Mouse (Mus musculus) lung, embryonic 14.5 days (tissue): Measurements from ENCODE around the gene Prrx1. TPM values are rescaled to one million over a fixed set of nuclear protein-coding genes. Genes with fewer than 3 reads are reported as not detected.

Experiments used
- ATAC-seq: fragments of 200-750 bp; cut with Nextera tagmentation; 2 replicates; pipeline ENCODE4 v1.8.0; 2017; ENCODE audit warnings: mild to moderate bottlenecking, moderate TSS enrichment, moderate library complexity; ENCODE audit not compliant: insufficient read depth
- DNase-seq: peaks from one replicate; pipeline ENCODE4 v3.0.0-alpha.2; 2015
- H3K27ac ChIP-seq: fragments of 300-500 bp; sonication (generic); 2 replicates; pipeline ENCODE4 v1.5.1; 2014; ENCODE audit warnings: low read depth, mild to moderate bottlenecking, moderate library complexity
- H3K27me3 ChIP-seq: fragments of 300-500 bp; sonication (generic); 2 replicates; pipeline ENCODE4 v1.6.1; 2014; ENCODE audit warnings: low read length, control low read depth; ENCODE audit not compliant: insufficient read depth
- H3K36me3 ChIP-seq: fragments of 300-500 bp; sonication (generic); 2 replicates; pipeline ENCODE4 v1.6.1; 2014; ENCODE audit warnings: control low read depth; ENCODE audit not compliant: insufficient read depth
- H3K4me1 ChIP-seq: fragments of 300-500 bp; sonication (generic); 2 replicates; pipeline ENCODE4 v1.6.1; 2014; ENCODE audit warnings: antibody characterized with exemption, control low read depth; ENCODE audit not compliant: insufficient read depth
- H3K4me2 ChIP-seq: fragments of 300-500 bp; sonication (generic); 2 replicates; pipeline ENCODE4 v1.6.1; 2014; ENCODE audit warnings: mild to moderate bottlenecking
- H3K4me3 ChIP-seq: fragments of 300-500 bp; sonication (generic); 2 replicates; pipeline ENCODE4 v1.5.1; 2014; ENCODE audit warnings: low read depth, low read length
- H3K9ac ChIP-seq: fragments of 300-500 bp; sonication (generic); 2 replicates; pipeline ENCODE4 v1.6.1; 2014
- H3K9me3 ChIP-seq: fragments of 300-500 bp; sonication (generic); 2 replicates; pipeline ENCODE4 v1.6.1; 2016; ENCODE audit warnings: low read depth, low read length, control low read depth
- CTCF ChIP-seq: IDR thresholded peaks from 2 replicates; pipeline ENCODE4 v1.5.1; 2016; ENCODE audit warnings: antibody characterized with exemption, low read depth
- WGBS: fragments of 180-500 bp; shearing (Covaris S2); extraction: QIAGEN DNeasy Blood & Tissue Kit; methylation state at CpG from one replicate; pipeline ENCODE4 v1.1.7; 2014; 5-methylcytosine and 5-hydroxymethylcytosine counted together
- polyA plus RNA-seq: library from polyadenylated mRNA; unstranded; fragments of >200 nt; fragmentation: Nextera tagmentation; extraction: Ambion mirVana; gene quantifications from 2 replicates; pipeline ENCODE4 v1.2.1, GENCODE M21; 2014

Gene Prrx1
- polyA plus RNA-seq, 1 experiment from 2014 or later: 7.7 TPM

DNA sequence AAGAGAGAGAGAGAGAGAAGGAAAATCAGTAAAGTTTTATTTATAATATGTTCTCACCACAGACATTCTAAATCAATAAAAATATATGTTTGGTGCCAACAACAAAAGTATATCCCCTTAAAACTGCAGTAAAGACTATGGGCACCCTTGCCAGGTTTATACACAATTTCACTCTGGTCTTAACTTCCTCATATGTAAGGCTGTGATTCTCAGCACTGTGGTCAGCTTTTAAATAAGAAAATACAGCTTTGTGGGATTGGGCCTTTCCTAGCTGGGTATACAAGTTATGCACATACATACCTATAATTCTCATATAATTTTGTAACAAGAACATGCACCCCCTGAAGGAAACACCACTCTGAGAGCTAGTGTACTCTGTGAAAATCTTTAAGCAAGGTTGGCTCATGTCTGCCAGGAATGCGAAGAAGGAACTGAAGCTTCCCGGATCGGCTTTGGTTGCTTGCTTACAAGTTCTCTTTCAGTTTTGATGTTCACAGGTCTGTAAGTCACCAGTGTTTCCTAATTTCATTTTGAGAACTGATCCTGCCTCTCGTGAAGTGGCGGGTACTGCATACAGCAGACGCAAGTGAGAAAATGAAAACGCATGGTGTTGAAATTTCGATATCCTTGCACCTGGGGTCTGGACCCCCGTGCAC lies 29.4 kb downstream of the Prrx1 start:
- Histone ChIP-seq H3K4me2 (no peak overlapping the region), H3K36me3 (no peaks in the 10 kb centered on the region), H3K4me1 (no peaks in the 10 kb centered on the region; the same call in 1 of the 2 replicates), H3K27me3 (no peaks in the 10 kb centered on the region), H3K9me3 (no peaks in the 10 kb centered on the region), H3K9ac (no peak overlapping the region), H3K4me3 (no peak overlapping the region), H3K27ac (no peak overlapping the region)
- WGBS: 88% methylated on average over 9 of the region's 9 CpGs
- no peak for DNase-seq
- ATAC-seq: no peak
- no peak for TF ChIP-seq CTCF

DNA sequence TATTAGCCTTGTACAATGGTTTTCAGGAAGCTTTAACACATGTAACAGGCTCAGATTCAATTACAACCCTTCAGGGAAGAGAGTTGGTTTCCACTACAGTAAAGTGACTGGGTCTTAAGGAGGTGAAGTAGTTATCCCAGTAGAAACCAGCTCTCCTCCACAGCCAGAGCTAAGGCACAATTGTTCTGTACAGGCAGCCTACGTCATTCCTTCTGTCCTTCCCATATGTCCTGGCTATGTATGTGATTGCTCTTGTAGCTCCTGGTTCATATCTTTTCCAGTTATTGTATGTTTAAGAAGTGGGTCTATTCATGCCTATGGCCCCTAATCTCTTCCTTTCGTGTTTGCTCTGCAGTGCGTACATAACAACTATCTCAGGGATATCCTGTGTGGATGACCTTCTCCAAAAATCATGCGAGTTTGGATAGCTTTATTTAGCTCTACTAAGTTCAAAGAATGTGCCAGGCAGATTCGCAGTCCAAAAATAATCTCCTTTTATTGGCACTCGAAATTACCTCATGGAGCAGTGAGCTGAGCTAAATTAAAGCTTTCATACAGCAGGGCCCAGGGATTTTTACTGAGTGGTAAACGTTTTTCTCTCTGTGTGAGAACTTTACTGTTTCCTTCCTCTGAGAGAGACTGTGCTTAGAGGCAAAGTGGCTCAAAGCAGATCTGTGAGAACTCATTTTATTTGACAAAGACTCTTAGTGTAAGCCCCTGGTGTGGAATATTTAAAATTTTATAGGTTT lies 31.9 kb downstream of the Prrx1 start:
- no peak overlapping the region for H3K4me3 ChIP-seq
- WGBS: 49% methylated on average over 7 of the region's 7 CpGs
- H3K4me2 ChIP-seq: no peak overlapping the region
- no peaks in the 10 kb centered on the region; the same call in 1 of the 2 replicates for H3K4me1 ChIP-seq
- H3K27me3 ChIP-seq: no peaks in the 10 kb centered on the region
- H3K36me3 ChIP-seq: no peaks in the 10 kb centered on the region
- no peak for TF ChIP-seq CTCF
- no peak overlapping the region for H3K9ac ChIP-seq
- ATAC-seq (no peak), DNase-seq (no peak)
- no peaks in the 10 kb centered on the region for H3K9me3 ChIP-seq
- H3K27ac ChIP-seq: no peak overlapping the region

DNA sequence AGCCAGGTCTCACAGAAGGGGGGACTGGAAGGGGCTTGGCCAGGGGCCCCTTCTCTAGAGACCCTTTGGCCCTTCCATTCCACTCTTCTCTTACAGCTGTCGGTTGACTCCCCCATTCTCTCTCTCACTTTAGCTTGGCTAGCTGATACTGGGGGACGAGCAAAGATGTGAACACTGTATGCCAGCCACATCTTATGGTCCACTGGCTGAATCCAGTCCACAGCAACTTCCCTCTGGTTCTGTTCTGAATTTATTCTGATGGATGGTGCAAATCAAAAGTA lies 32.7 kb downstream of the Prrx1 start:
- DNase-seq: peak; percentile 12
- WGBS: 35% methylated on average over 2 of the region's 2 CpGs
- Histone ChIP-seq H3K9me3 (no peaks in the 10 kb centered on the region), H3K4me1 (no peaks in the 10 kb centered on the region; the same call in 1 of the 2 replicates), H3K27ac (0 out of 2 replicates have a peak overlapping the region, but pooled peaks have one; percentile 36), H3K4me2 (no peak overlapping the region), H3K9ac (no peak overlapping the region), H3K4me3 (no peak overlapping the region), H3K27me3 (no peaks in the 10 kb centered on the region), H3K36me3 (no peaks in the 10 kb centered on the region)
- ATAC-seq: peak; percentile 21; the same call in 1 of the 2 replicates
- TF ChIP-seq CTCF: no peak

DNA sequence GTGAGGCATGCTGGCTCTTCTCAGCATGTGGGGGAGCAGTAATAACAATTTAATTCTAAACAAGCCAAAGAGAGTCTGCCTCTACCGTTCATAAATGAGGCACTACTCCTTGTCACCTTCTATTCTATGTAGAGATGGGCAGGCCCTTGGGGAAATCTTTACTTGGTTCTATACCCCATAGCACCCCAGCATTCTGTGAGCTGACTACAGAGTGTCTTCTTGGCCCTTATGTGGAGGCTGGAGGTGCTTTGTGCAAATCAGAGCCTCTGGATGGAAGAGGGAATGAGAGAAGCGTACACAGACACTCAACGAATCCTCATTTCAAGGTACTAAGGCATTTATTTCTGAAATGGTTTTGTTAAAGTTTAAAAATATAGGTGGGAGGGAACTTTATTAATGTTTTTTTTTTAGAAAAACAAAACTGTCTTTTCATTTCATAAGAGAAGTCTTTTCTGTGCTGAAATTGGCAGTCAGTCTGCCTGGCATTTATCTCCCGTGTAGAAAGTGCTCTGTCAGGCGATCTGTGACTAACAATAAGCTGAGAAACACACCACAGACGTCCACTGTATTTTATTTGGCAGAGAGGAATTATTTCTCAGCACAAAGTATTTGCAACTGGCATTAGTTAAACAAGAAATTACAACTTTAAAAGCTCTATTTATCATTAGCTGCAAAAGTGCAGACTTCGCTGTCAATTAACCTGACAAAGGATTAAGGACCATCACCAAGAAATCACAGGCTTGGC lies 33.2 kb downstream of the Prrx1 start:
- H3K27ac ChIP-seq: 0 out of 2 replicates have a peak overlapping the region, but pooled peaks have one; percentile 36
- H3K4me1 ChIP-seq: no peaks in the 10 kb centered on the region; the same call in 1 of the 2 replicates
- H3K9ac ChIP-seq: no peak overlapping the region
- ATAC-seq: no peak; the same call in 1 of the 2 replicates
- H3K4me2 ChIP-seq: no peak overlapping the region
- no peaks in the 10 kb centered on the region for H3K27me3 ChIP-seq
- H3K36me3 ChIP-seq: no peaks in the 10 kb centered on the region
- H3K4me3 ChIP-seq: no peak overlapping the region
- peak; percentile 37 for DNase-seq
- WGBS: 39% methylated on average over 7 of the region's 7 CpGs
- TF ChIP-seq CTCF: no peak
- H3K9me3 ChIP-seq: no peaks in the 10 kb centered on the region

DNA sequence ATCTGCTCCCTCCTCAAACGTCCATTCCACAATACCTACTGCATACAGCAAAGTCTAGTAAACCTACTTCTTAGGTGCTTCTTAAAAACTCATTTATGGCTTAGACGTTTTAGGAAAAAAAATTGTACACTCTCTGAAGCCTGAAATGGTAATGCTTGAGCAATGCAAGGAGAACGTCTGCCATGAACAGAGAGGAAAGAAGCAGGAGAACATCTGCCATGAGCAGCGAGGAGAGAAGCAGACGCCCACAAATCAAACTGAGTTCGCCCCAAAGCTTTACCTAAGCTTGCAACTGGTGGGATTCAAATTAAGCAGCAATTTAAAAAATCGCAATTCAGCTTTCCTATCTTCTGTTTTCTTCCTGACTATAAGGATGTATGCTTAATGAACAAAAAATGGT lies 36.4 kb downstream of the Prrx1 start:
- ATAC-seq (no peak), DNase-seq (no peak)
- Histone ChIP-seq H3K4me1 (no peaks in the 10 kb centered on the region; the same call in 1 of the 2 replicates), H3K4me2 (no peak overlapping the region), H3K27ac (no peak overlapping the region), H3K4me3 (no peak overlapping the region), H3K36me3 (no peaks in the 10 kb centered on the region), H3K27me3 (no peaks in the 10 kb centered on the region), H3K9me3 (no peaks in the 10 kb centered on the region), H3K9ac (no peak overlapping the region)
- 80% methylated on average over 7 of the region's 7 CpGs for WGBS
- TF ChIP-seq CTCF: no peak

DNA sequence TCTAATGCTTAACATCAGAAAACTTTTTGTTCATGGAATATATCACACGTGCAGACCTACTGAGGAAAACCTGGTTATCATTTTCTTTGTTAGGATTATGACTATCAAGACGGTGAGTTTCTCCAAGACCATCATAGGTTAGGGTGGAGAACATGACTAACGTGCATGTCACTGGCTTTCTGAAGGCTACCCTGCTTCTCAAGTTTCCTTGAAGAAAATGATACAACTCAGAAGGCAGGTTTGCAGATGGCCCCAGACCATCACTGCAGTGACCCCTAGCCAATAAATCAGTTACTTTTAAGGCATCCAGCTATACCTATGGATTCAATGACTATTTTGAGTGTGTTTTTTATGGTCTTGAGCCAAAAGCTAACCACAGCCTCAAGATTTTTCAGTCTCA lies 38.6 kb downstream of the Prrx1 start:
- 78% methylated on average over 3 of the region's 3 CpGs for WGBS
- Histone ChIP-seq H3K4me3 (no peak overlapping the region), H3K9ac (no peak overlapping the region), H3K4me1 (no peaks in the 10 kb centered on the region), H3K36me3 (no peaks in the 10 kb centered on the region), H3K27ac (no peak overlapping the region), H3K9me3 (no peaks in the 10 kb centered on the region), H3K27me3 (no peaks in the 10 kb centered on the region), H3K4me2 (no peak overlapping the region)
- ATAC-seq (no peak), DNase-seq (no peak)
- TF ChIP-seq CTCF: no peak

DNA sequence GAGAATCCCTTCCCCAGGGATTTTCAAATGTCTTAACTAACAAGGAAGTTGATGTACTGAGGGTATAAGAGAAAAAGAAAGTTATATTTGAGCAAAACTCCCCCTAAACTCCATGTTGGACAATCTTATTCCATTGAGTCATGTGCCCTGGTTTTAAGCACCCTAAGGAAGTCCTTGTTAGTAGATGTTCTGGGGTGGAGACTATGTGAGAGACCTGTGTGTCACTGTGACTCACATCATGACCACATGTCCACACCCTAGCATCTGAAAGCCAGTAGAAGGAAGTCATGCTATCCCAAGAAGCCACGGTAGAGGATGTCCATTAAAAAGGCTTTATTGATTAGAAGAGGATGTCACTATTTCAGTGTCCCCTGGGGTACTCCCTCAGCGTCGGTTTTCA lies 40.4 kb downstream of the Prrx1 start:
- no peaks in the 10 kb centered on the region for H3K9me3 ChIP-seq
- H3K36me3 ChIP-seq: no peaks in the 10 kb centered on the region
- WGBS: 86% methylated on average over 3 of the region's 3 CpGs
- DNase-seq (no peak), ATAC-seq (no peak)
- no peaks in the 10 kb centered on the region for H3K4me1 ChIP-seq
- H3K27me3 ChIP-seq: no peaks in the 10 kb centered on the region
- H3K4me2 ChIP-seq: no peak overlapping the region
- TF ChIP-seq CTCF: no peak
- H3K9ac ChIP-seq: no peak overlapping the region
- no peak overlapping the region for H3K4me3 ChIP-seq
- H3K27ac ChIP-seq: no peak overlapping the region
